Mouse (Mus musculus) cerebellum, adult 2 months (tissue): ENCODE results near the gene Gm3238. TPM values are rescaled to one million over a fixed set of nuclear protein-coding genes. Genes with fewer than 3 reads are reported as not detected.
"Not testable (repeated sequence)": the region's sequence is repeated elsewhere in the genome, so short reads cannot be mapped to it uniquely, and the experiment has no call there.

ENCODE experiments used
- DNase-seq, 2 experiments: peaks; one replicate each; pipeline ENCODE4 v3.0.0; 2021
- H3K27ac ChIP-seq: fragments of 200-500 bp; 2 replicates; pipeline ENCODE4 v1.5.1; 2012; ENCODE audit warnings: low read length, control low read depth, inconsistent platforms; ENCODE audit not compliant: insufficient read depth
- H3K27me3 ChIP-seq: fragments of 200-500 bp; 2 replicates; pipeline ENCODE4 v1.6.1; 2012; ENCODE audit warnings: inconsistent platforms, mild to moderate bottlenecking, low read length, moderate library complexity; ENCODE audit not compliant: control insufficient read depth, insufficient read depth
- H3K4me1 ChIP-seq: fragments of 200-500 bp; 2 replicates; pipeline ENCODE4 v1.6.1; 2011; ENCODE audit warnings: low read length; ENCODE audit not compliant: control insufficient read depth, insufficient read depth
- H3K4me3 ChIP-seq: fragments of 200-500 bp; replicated peaks from 2 replicates; pipeline ENCODE3; 2011; ENCODE audit warnings: mild to moderate bottlenecking, low read depth, low read length, control low read depth; ENCODE audit not compliant: insufficient read depth
- CTCF ChIP-seq: fragments of 200-500 bp; IDR thresholded peaks from 2 replicates; pipeline ENCODE4 v1.5.1; 2011; ENCODE audit warnings: low read depth, mild to moderate bottlenecking, control low read depth, low read length, moderate library complexity, borderline replicate concordance; ENCODE audit not compliant: insufficient read depth
- POLR2A ChIP-seq: fragments of 200-500 bp; IDR thresholded peaks from 2 replicates; pipeline ENCODE4 v1.6.1; 2011; ENCODE audit warnings: low read length, control low read depth, borderline replicate concordance; ENCODE audit not compliant: insufficient read depth
- WGBS: fragments of 180-500 bp; shearing (Covaris S2); methylation state at CpG from one replicate; pipeline ENCODE4 v1.1.7; 2018; 5-methylcytosine and 5-hydroxymethylcytosine counted together
- polyA plus RNA-seq: library from polyadenylated mRNA; depleted of rRNA; stranded (reverse); fragments of >200 nt; gene quantifications from 2 replicates; pipeline ENCODE4 v1.2.3, GENCODE M21; 2012

The Gm3238 gene
- polyA plus RNA-seq, 1 experiment = not detected

DNA sequence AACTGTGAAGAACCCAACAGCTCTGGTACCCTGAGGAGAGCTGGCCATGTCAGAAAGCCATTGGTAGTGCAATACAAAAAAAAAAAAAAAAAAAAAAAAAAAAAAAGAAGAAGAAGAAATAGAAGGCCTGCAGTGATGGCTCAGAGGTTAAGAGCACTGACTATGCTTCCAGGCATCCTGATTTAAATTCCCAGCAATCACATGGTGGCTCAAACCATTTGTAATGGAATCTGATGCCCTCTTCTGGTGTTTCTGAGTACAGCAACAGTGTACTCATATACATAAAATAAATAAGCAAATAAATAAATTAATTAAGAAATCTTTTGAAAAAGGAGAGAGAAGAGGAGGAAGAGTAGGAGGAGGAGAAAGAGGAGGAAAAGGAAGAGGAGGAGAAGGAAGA is 17.7 kb downstream of the Gm3238 start:
- no peak for TF ChIP-seq POLR2A
- no peak for TF ChIP-seq CTCF
- H3K27me3 ChIP-seq = no peaks in the 10 kb centered on the region
- no peaks in the 10 kb centered on the region for H3K4me1 ChIP-seq
- DNase-seq = no peak
- no peak overlapping the region for H3K27ac ChIP-seq
- no peak overlapping the region for H3K4me3 ChIP-seq

GRCm38 (mm10) chr10:77752312-77752711 is 18.8 kb downstream of the Gm3238 start:
- not testable (repeated sequence) for H3K4me3 ChIP-seq, DNase-seq
- 69% methylated on average over 3 of the region's 3 CpGs for WGBS

DNA sequence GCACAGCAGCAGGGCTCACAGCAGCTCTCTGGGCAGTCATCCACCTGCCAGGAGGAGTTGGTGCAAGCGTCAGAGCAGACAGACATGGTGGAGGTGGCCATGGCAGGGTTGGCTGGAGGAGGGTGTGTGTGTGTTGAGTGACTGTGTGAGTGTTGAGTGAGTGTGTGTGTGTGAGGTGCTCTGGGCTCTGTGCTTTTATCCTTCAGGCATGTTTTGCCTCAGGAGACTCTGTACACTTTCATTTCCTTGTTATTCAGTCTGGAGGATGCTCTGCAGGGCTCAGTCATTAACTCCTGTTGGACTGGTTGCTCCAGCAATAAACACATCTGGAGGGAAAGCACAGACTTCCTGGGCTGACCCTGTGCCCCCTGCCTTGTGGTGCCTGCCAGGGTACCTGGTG is 19.9 kb downstream of the Gm3238 start, which contains the start of gene Gm9736:
TSS of gene Gm9736 (minus strand) at position 101 of the 400 bp plus-strand sequence.
- H3K27me3 ChIP-seq, DNase-seq, H3K4me3 ChIP-seq, H3K27ac ChIP-seq, H3K4me1 ChIP-seq: not testable (repeated sequence)
- WGBS = 17% methylated on average over 1 of the region's 1 CpGs

More at GRCm38 (mm10) chr10:77752312-77752711, 18.8 kb downstream of the Gm3238 start:
- H3K27ac ChIP-seq, H3K27me3 ChIP-seq, H3K4me1 ChIP-seq: not testable (repeated sequence)

GRCm38 (mm10) chr10:77750686-77751085 is 20.4 kb downstream of the Gm3238 start:
- not testable (repeated sequence) for H3K27ac ChIP-seq, H3K27me3 ChIP-seq, H3K4me1 ChIP-seq, H3K4me3 ChIP-seq
- WGBS = 0% methylated on average over 1 of the region's 1 CpGs
- peak; percentile 18 to 33 for DNase-seq

- H3K27me3 ChIP-seq, H3K4me1 ChIP-seq, H3K4me3 ChIP-seq, H3K27ac ChIP-seq: not testable (repeated sequence)
- peak in 1 of 2 experiments; percentile 18 for DNase-seq
- WGBS = 35% methylated on average over 5 of the region's 5 CpGs
These were observed 29.0 kb downstream of the Gm3238 start, which contains the start of gene Gm18596 for GRCm38 (mm10) chr10:77741924-77742688. TSS of gene Gm18596 (minus strand) at chr10:77742638.

- H3K4me1 ChIP-seq = no peaks in the 10 kb centered on the region
- no peak overlapping the region for H3K27ac ChIP-seq
- 91% methylated on average over 4 of the region's 4 CpGs for WGBS
- H3K27me3 ChIP-seq = no peaks in the 10 kb centered on the region
- no peak for DNase-seq
- no peak overlapping the region for H3K4me3 ChIP-seq
- TF ChIP-seq POLR2A (no peak), CTCF (no peak)
These were observed 32.2 kb downstream of the Gm3238 start for GRCm38 (mm10) chr10:77738929-77739328.

- no peak for DNase-seq
- 84% methylated on average over 1 of the region's 1 CpGs for WGBS
- no peak for TF ChIP-seq POLR2A
- H3K4me3 ChIP-seq = no peak overlapping the region
- H3K4me1 ChIP-seq = no peaks in the 10 kb centered on the region
- no peaks in the 10 kb centered on the region for H3K27me3 ChIP-seq
- H3K27ac ChIP-seq = no peak overlapping the region
These were observed 35.2 kb downstream of the Gm3238 start for GRCm38 (mm10) chr10:77735928-77736327.

DNA sequence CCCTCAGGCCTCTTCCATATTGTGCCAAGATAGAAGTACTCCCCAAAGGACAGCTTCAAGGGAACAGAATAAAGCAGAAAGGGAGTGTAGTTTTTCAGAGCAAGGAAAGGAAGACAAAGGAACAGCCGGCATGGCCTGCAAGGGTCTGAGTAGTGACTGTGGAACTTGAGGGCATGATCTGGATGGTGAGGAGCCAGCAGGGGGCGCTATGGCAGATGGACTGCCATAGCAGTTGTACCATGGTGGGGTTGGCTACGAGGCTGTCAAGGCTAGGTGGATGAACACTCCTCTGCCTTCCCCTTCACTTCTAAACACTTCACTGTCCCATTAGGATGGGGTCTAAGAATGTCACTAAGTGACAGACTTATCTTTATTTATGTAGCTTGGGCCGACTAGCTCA is 41.9 kb downstream of the Gm3238 start:
- Histone ChIP-seq H3K4me1 (no peaks in the 10 kb centered on the region), H3K27me3 (no peaks in the 10 kb centered on the region), H3K4me3 (no peak overlapping the region), H3K27ac (no peak overlapping the region)
- TF ChIP-seq CTCF (no peak), POLR2A (no peak)
- no peak for DNase-seq
- WGBS = 60% methylated on average over 4 of the region's 4 CpGs

DNA sequence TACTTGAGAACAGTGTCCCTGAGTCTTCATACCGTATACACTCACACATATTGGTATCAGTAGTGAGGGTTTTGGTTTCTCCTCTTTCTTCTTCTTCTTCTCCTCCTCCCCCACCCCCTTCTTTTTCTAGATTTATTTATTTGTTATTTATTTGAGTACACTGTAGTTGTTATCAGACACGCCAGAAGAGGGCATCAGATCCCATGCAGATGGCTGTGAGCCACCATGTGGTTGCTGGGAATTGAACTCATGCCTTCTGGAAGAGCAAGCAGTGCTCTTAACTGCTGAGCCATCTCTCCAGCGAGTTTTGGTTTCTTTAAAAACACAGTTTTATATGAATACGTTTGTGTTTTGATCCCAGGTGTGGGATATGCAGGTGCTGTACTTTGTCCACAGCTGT is 42.8 kb downstream of the Gm3238 start:
- Histone ChIP-seq H3K4me1 (no peaks in the 10 kb centered on the region), H3K4me3 (no peak overlapping the region), H3K27ac (no peak overlapping the region), H3K27me3 (no peaks in the 10 kb centered on the region)
- DNase-seq = no peak
- WGBS = 79% methylated on average over 4 of the region's 4 CpGs
- TF ChIP-seq CTCF (no peak), POLR2A (no peak)
